Mouse (Mus musculus) heart, embryonic 11.5 days (tissue): ENCODE data around the gene Frat1. TPM values are rescaled to one million over a fixed set of nuclear protein-coding genes. Genes with fewer than 3 reads are reported as not detected.

Source experiments
- ATAC-seq: fragments of 200-750 bp; cut with Nextera tagmentation; replicated peaks from 2 replicates; pipeline ENCODE4 v1.8.0; 2017; ENCODE audit warnings: moderate library complexity; ENCODE audit not compliant: insufficient number of reproducible peaks, low FRiP score, low TSS enrichment
- H3K27ac ChIP-seq: fragments of 300-500 bp; sonication (generic); 2 replicates; pipeline ENCODE4 v1.5.1; 2014; ENCODE audit warnings: mild to moderate bottlenecking, low read depth, low read length
- H3K27me3 ChIP-seq: fragments of 300-500 bp; sonication (generic); 2 replicates; pipeline ENCODE4 v1.6.1; 2014; ENCODE audit warnings: mild to moderate bottlenecking, low read length, mixed read lengths; ENCODE audit not compliant: control insufficient read depth, insufficient read depth
- H3K36me3 ChIP-seq: fragments of 300-500 bp; sonication (generic); 2 replicates; pipeline ENCODE4 v1.6.1; 2014; ENCODE audit warnings: mild to moderate bottlenecking, low read length, moderate library complexity, mixed read lengths; ENCODE audit not compliant: control insufficient read depth, insufficient read depth
- H3K4me1 ChIP-seq: fragments of 300-500 bp; sonication (generic); 2 replicates; pipeline ENCODE4 v1.6.1; 2014; ENCODE audit warnings: low read length; ENCODE audit not compliant: control insufficient read depth, insufficient read depth
- H3K4me2 ChIP-seq: fragments of 300-500 bp; sonication (generic); 2 replicates; pipeline ENCODE4 v1.6.1; 2014; ENCODE audit warnings: mild to moderate bottlenecking, moderate library complexity
- H3K4me3 ChIP-seq: fragments of 300-500 bp; sonication (generic); 2 replicates; pipeline ENCODE4 v1.5.1; 2014; ENCODE audit warnings: low read depth, low read length
- H3K9ac ChIP-seq: fragments of 300-500 bp; sonication (generic); 2 replicates; pipeline ENCODE4 v1.6.1; 2014; ENCODE audit warnings: mild to moderate bottlenecking, low read depth, low read length, moderate library complexity
- H3K9me3 ChIP-seq: fragments of 300-500 bp; sonication (generic); replicated peaks from 2 replicates; pipeline ENCODE4 v1.6.1; 2016; ENCODE audit warnings: low read length; ENCODE audit not compliant: control insufficient read depth
- WGBS: fragments of 180-500 bp; shearing (Covaris S2); extraction: QIAGEN DNeasy Blood & Tissue Kit; methylation state at CpG from one replicate; pipeline ENCODE4 v1.1.7; 2014; ENCODE audit not compliant: insufficient replicate concordance; 5-methylcytosine and 5-hydroxymethylcytosine counted together
- polyA plus RNA-seq: library from polyadenylated mRNA; unstranded; fragments of >200 nt; fragmentation: Nextera tagmentation; extraction: Ambion mirVana; gene quantifications from 2 replicates; pipeline ENCODE4 v1.2.1, GENCODE M21; 2014

Gene Frat1
- polyA plus RNA-seq, 1 experiment from 2014 or later, result 3.6 TPM

DNA sequence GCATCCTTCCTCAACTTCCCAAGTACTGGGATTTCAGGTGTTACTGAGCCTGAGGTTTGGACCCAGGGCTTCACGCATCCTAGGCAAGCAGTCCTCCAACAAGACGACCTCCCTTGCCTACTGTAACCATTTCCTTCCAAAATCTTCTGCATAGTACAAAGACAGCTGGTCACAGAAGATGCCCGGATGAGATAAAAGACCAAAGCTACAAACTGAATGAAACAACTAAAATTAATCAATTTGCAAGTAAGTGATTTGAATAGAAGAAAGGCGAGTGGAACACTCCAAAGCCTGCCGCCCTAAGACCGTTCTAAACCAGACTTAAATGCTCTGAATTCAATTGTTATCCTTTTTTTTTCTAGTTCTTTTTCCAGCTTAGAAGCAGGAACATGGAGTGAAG, 5.6 kb downstream of the Frat1 start:
- Histone ChIP-seq H3K27me3 (0 out of 2 replicates have a peak, but pooled peaks cover 5% of the 10 kb centered on the region), H3K4me1 (peaks cover 41% of the 10 kb centered on the region), H3K27ac (peak overlapping the region; percentile 59; the same call in 1 of the 2 replicates), H3K9me3 (no peaks in the 10 kb centered on the region), H3K4me2 (peak overlapping the region; percentile 54), H3K4me3 (no peak overlapping the region), H3K36me3 (no peaks in the 10 kb centered on the region), H3K9ac (no peak overlapping the region)
- ATAC-seq, result no peak
- 46% methylated on average over 6 of the region's 6 CpGs for WGBS

DNA sequence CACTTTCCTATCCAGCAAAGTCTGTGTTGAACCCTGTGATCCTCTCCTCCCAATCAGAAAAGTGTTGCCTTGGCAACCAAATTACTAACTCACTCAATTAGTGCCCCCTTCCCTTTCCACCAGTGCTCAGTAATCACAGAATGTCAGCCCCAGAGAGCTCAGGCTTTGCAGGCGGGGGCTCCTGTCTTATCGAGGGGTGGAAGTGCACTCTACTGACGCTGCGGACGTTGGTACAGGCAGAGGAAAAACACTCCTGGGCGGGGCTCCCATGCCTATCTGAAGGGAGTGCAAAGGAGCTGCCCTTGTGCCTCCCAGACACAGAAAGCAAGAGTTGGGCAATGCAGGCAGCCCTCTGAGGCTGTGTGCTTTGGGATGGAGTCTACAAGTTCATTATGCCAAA, 6.0 kb downstream of the Frat1 start:
- Histone ChIP-seq H3K4me1 (peaks cover 41% of the 10 kb centered on the region), H3K9ac (no peak overlapping the region)
- 0% methylated on average over 6 of the region's 6 CpGs for WGBS

DNA sequence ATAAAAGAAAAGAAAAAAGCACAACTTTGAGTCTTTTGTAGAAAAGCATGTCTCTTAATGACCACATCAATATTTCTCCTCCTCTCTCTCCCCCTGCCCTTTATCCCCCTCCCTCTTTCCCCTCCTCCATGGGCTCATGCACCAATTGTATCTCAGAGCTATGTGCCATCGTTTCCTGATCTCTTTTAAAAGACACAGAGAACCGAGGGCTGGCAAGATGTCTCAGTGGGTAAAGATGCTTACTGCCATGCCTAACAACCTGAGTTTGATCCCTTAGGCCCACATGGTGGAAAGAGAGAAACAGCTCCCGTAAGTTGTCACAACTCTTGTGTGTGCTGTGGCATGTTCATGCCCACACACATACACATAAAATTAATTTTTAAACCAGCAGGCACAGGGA, 6.9 kb downstream of the Frat1 start:
- Histone ChIP-seq H3K4me3 (no peak overlapping the region), H3K9me3 (no peaks in the 10 kb centered on the region), H3K9ac (no peak overlapping the region), H3K27me3 (0 out of 2 replicates have a peak, but pooled peaks cover under 1% of the 10 kb centered on the region), H3K4me1 (peaks cover 38% of the 10 kb centered on the region), H3K27ac (no peak overlapping the region), H3K36me3 (no peaks in the 10 kb centered on the region), H3K4me2 (no peak overlapping the region; the same call in 1 of the 2 replicates)
- 43% methylated on average over 3 of the region's 3 CpGs for WGBS
- ATAC-seq, result no peak

More for the DNA sequence above, 6.0 kb downstream of the Frat1 start:
- peak; percentile 84 for ATAC-seq
- Histone ChIP-seq H3K9me3 (no peaks in the 10 kb centered on the region), H3K27ac (peak overlapping the region; percentile 59; the same call in 1 of the 2 replicates), H3K4me2 (peak overlapping the region; percentile 54), H3K4me3 (0 out of 2 replicates have a peak overlapping the region, but pooled peaks have one; percentile 8), H3K27me3 (0 out of 2 replicates have a peak, but pooled peaks cover 5% of the 10 kb centered on the region), H3K36me3 (no peaks in the 10 kb centered on the region)

DNA sequence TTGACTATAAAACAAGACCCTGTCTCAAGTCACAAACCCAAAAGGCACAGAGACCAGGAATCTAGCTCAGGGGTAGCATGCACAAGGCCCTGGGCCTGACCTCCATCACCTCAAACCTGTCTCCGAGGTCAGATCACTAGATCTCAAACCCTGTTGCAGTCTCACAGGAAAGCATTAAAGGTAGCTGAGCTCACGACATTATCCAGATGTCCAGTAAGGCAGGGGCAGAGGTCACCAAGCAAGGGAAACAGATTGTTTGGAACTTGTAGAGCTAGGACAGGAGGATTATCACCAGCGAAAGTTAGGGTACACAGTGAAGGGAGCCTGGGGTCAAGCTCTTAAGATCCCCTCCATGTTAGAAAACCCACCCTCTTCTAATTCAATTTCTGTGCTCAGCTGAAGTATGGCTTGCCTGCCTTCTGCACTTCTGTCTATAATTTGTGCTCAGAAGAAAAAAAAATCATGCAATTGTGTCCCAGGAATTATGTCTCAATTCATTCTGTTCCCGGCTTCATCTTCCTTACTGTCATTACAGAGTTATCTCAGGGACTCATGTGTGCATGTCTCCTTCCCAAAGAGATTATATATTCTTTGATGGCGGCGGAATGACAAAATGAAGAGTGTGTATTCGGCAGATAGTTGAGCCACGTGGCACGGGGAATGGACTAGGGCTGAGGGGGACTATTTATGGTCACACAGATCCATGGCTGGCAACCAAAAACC, 7.6 kb downstream of the Frat1 start:
- H3K4me1 ChIP-seq, result peaks cover 37% of the 10 kb centered on the region
- no peaks in the 10 kb centered on the region for H3K9me3 ChIP-seq
- peak overlapping the region; percentile 46; the same call in 1 of the 2 replicates for H3K27ac ChIP-seq
- H3K27me3 ChIP-seq, result no peaks in the 10 kb centered on the region
- ATAC-seq, result 0 out of 2 replicates have a peak, but pooled peaks have one; percentile 15
- H3K4me2 ChIP-seq, result peak overlapping the region; percentile 31
- 19% methylated on average over 9 of the region's 9 CpGs for WGBS
- H3K9ac ChIP-seq, result no peak overlapping the region
- no peaks in the 10 kb centered on the region for H3K36me3 ChIP-seq
- H3K4me3 ChIP-seq, result no peak overlapping the region

DNA sequence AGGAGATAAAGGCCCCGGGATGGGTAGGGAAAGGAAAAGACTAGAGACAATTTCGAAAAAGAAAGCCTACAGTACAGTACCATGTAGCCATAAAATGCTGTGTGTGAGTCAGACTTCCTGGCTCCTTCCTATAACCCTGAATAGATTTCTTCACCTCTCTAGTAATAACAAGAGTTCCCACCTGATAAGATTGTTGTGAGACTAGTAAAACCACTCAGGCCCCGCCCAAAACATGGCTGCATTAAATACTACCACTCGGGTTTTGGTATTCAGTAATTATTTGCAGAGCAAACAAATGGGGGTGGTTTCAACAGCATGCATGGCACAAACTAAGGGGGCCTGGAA, 8.1 kb downstream of the Frat1 start:
- Histone ChIP-seq H3K4me1 (peaks cover 37% of the 10 kb centered on the region), H3K4me2 (peak overlapping the region; percentile 31), H3K36me3 (no peaks in the 10 kb centered on the region), H3K27ac (peak overlapping the region; percentile 46), H3K9me3 (no peaks in the 10 kb centered on the region), H3K27me3 (no peaks in the 10 kb centered on the region), H3K9ac (no peak overlapping the region), H3K4me3 (no peak overlapping the region)
- no peak for ATAC-seq
- WGBS, result 20% methylated on average over 4 of the region's 4 CpGs

DNA sequence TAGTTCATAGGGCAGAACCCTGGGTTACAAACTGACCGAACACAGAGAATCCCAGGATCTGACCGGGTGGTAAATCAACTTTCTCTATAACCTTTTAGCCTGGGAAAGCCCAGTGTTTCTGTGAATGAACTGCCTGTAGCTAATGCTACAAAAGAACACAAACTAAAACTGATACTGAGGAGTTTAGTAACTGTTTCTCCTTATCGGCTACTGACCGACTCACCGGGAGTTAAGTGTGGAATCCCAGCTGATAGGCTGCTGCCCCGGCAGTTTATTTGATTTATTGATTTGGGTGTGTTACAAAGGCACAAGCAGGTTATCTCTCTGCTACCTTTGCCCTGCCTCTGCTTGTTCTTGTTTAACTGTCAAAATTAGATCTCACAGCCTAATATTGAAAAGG, 9.0 kb downstream of the Frat1 start:
- Histone ChIP-seq H3K4me1 (peaks cover 37% of the 10 kb centered on the region), H3K4me3 (no peak overlapping the region), H3K9me3 (no peaks in the 10 kb centered on the region), H3K36me3 (no peaks in the 10 kb centered on the region), H3K4me2 (no peak overlapping the region), H3K27ac (no peak overlapping the region), H3K9ac (no peak overlapping the region), H3K27me3 (no peaks in the 10 kb centered on the region)
- ATAC-seq, result no peak
- WGBS, result 26% methylated on average over 6 of the region's 6 CpGs

DNA sequence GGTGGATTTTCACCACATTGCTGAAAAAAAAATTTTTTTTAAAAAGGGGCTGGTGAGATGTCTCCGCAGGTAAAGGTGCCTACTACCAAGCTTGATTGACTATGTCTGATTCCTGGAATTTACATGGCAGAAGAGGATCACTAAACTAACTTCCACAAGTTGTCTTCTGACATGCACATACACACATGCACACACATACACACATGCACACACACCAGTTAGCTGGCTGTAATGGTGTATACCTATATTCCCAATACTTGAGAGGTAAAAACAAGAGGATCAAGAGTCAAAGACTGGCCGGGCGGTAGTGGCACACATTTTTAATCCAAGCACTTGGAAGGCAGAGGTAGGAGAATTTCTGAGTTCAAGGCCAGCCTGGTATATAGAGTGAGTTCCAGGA, 9.9 kb downstream of the Frat1 start:
- WGBS, result 95% methylated on average over 3 of the region's 3 CpGs
- Histone ChIP-seq H3K4me3 (no peak overlapping the region), H3K27me3 (no peaks in the 10 kb centered on the region), H3K27ac (no peak overlapping the region), H3K4me2 (no peak overlapping the region), H3K4me1 (peaks cover 37% of the 10 kb centered on the region), H3K9ac (no peak overlapping the region), H3K9me3 (no peaks in the 10 kb centered on the region), H3K36me3 (no peaks in the 10 kb centered on the region)
- ATAC-seq, result no peak

DNA sequence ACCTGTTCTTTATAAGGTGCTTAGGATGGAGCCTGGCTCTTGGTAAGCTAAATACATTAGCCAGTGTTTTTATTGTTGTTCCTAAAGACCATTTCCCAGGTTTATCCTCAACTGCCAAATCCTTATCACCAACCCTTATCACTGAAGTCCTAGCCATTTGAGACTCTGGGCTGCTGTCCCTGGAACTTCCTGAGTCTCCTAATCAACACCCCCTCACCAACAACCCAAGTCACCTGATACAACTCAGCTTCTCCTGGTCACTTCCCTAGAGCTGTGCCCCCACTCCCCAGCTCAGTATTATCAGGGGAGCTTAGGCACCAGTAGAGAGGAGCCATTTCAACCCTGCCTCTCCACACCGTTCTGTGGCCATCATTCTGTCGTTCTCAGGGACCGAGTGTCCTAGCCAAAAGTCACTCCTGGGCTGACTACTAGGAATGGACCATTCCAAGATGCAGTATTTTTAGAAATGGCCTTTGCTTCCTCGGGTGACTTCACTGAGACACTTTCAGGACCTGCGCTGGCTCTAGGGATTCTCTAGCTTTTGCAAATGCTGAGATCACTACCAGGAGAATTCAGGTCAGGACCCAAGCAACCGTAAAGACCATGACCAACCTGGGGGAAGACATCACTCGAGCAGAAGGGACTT, 11.5 kb downstream of the Frat1 start:
- H3K27me3 ChIP-seq, result no peaks in the 10 kb centered on the region
- no peak overlapping the region for H3K9ac ChIP-seq
- no peaks in the 10 kb centered on the region for H3K36me3 ChIP-seq
- WGBS, result 32% methylated on average over 7 of the region's 7 CpGs
- H3K4me1 ChIP-seq, result peaks cover 29% of the 10 kb centered on the region
- H3K9me3 ChIP-seq, result no peaks in the 10 kb centered on the region
- H3K4me3 ChIP-seq, result no peak overlapping the region
- no peak overlapping the region; the same call in 1 of the 2 replicates for H3K27ac ChIP-seq
- no peak for ATAC-seq
- no peak overlapping the region for H3K4me2 ChIP-seq
